Mouse (Mus musculus) thymus, adult 2 months (tissue): ENCODE results near the gene Zfp941.

ENCODE experiments used
- CTCF ChIP-seq: fragments of 200-500 bp; IDR thresholded peaks from 2 replicates; pipeline ENCODE4 v1.5.1; 2012; ENCODE audit warnings: mild to moderate bottlenecking, control low read depth, low read length, moderate library complexity, borderline replicate concordance; ENCODE audit not compliant: control insufficient read depth, poor library complexity, insufficient read depth; ENCODE audit errors: extremely low read depth
- POLR2A ChIP-seq: fragments of 200-500 bp; IDR thresholded peaks from 2 replicates; pipeline ENCODE4 v1.6.1; 2012; ENCODE audit warnings: mild to moderate bottlenecking, low read length, control low read depth, moderate library complexity; ENCODE audit not compliant: control insufficient read depth, poor library complexity, insufficient read depth; ENCODE audit errors: extremely low read depth

DNA sequence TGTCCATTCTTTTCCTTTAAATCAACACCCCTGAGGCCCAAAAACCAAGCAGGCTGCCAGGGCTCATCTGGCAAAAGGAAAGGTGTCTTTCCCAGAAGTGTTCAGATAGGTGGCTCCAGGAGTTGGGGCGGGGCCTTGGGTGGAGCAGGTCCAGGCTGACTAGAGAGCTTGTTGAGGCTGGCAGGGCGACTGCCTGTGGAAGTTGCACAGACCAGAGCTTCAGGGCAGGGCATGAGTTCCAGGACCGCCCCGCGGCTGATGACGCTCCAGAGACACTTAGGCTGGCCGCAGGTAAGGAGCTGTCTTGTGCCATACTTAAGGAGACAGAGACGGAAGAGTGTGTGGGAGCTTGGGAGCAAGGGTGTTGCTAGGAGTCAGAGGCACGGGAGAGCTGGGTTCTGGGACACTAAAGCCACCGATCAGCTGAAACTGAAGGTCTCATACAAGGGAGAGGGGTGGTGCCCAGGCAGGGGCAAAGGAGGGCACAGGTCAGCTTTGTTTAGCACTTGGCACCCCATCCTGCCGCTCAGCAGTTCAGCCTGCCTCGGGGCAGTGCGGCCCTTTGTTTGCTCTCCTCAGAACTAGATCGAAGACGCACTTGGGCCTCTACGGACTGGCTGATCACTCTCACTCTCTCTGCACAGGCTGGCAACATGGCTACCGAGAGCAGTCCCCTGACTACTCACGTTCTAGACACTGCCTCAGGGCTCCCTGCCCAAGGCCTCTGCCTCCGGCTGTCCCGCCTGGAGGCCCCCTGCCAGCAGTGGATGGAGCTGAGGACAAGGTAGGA lies 13.2 kb upstream of the Zfp941 start, which contains the start of gene Urah:
- no peak for TF ChIP-seq POLR2A
- no peak for TF ChIP-seq CTCF
